Mouse (Mus musculus): Measurements from ENCODE around the gene Tmem131l. TPM values are rescaled to one million over a fixed set of nuclear protein-coding genes. Genes with fewer than 3 reads are reported as not detected.

Gene Tmem131l
- polyA plus RNA-seq, 1 experiment from 2014 or later = 26.1 TPM

GRCm38 (mm10) chr3:83859071-83859470 lies 180.9 kb downstream of the Tmem131l start:
- Histone ChIP-seq H3K27ac (no peak overlapping the region), H3K36me3 (no peaks in the 10 kb centered on the region), H3K27me3 (replicated peaks) (no peaks in the 10 kb centered on the region), H3K9ac (no peak overlapping the region), H3K9me3 (no peaks in the 10 kb centered on the region), H3K4me1 (replicated peaks) (0 out of 2 replicates have a peak, but pooled peaks cover 5% of the 10 kb centered on the region), H3K4me3 (replicated peaks) (no peak overlapping the region), H3K4me2 (replicated peaks) (no peak overlapping the region)
- no peak for ATAC-seq
- 91% methylated on average over 3 of the region's 3 CpGs for WGBS

- no peaks in the 10 kb centered on the region for H3K27me3 ChIP-seq (replicated peaks)
- WGBS = 83% methylated on average over 13 of the region's 13 CpGs
- no peak for ATAC-seq
- no peaks in the 10 kb centered on the region for H3K9me3 ChIP-seq
- no peaks in the 10 kb centered on the region for H3K36me3 ChIP-seq
- no peak overlapping the region for H3K9ac ChIP-seq
- no peak overlapping the region for H3K4me3 ChIP-seq (replicated peaks)
- no peak overlapping the region for H3K4me2 ChIP-seq (replicated peaks)
- H3K27ac ChIP-seq = no peak overlapping the region
- H3K4me1 ChIP-seq (replicated peaks) = no peaks in the 10 kb centered on the region
Measured at GRCm38 (mm10) chr3:83857621-83858020, 182.4 kb downstream of the Tmem131l start.

GRCm38 (mm10) chr3:83855643-83856042 lies 184.3 kb downstream of the Tmem131l start:
- no peak overlapping the region for H3K27ac ChIP-seq
- no peak overlapping the region for H3K4me2 ChIP-seq (replicated peaks)
- H3K4me3 ChIP-seq (replicated peaks) = no peak overlapping the region
- ATAC-seq = no peak
- no peaks in the 10 kb centered on the region for H3K4me1 ChIP-seq (replicated peaks)
- no peaks in the 10 kb centered on the region for H3K36me3 ChIP-seq
- 90% methylated on average over 5 of the region's 5 CpGs for WGBS
- H3K9me3 ChIP-seq = no peaks in the 10 kb centered on the region
- H3K27me3 ChIP-seq (replicated peaks) = no peaks in the 10 kb centered on the region
- H3K9ac ChIP-seq = no peak overlapping the region

GRCm38 (mm10) chr3:83849341-83849740 lies 190.6 kb downstream of the Tmem131l start:
- H3K4me1 ChIP-seq (replicated peaks) = no peaks in the 10 kb centered on the region
- 74% methylated on average over 2 of the region's 2 CpGs for WGBS
- ATAC-seq = no peak

More at GRCm38 (mm10) chr3:83849341-83849740, 190.6 kb downstream of the Tmem131l start:
- H3K9me3 ChIP-seq = no peaks in the 10 kb centered on the region
- no peaks in the 10 kb centered on the region for H3K27me3 ChIP-seq (replicated peaks)
- H3K27ac ChIP-seq = no peak overlapping the region
- no peak overlapping the region for H3K4me3 ChIP-seq (replicated peaks)
- H3K4me2 ChIP-seq (replicated peaks) = no peak overlapping the region
- no peak overlapping the region for H3K9ac ChIP-seq
- no peaks in the 10 kb centered on the region for H3K36me3 ChIP-seq

Other genes starting within 250 kb of the Tmem131l start
- gene Tlr2, start 198.4 kb downstream of the Tmem131l start, polyA plus RNA-seq (2015; fragmentation: Nextera tagmentation; extraction: Ambion mirVana) = 2.8 and 3.2 TPM in 2 replicates
- gene Mnd1, start 115.6 kb upstream of the Tmem131l start, polyA plus RNA-seq (2015; fragmentation: Nextera tagmentation; extraction: Ambion mirVana) = 10.6 and 12.0 TPM in 2 replicates
- gene Gm6525, start 133.9 kb upstream of the Tmem131l start, polyA plus RNA-seq (2015; fragmentation: Nextera tagmentation; extraction: Ambion mirVana) = 1.2 TPM in 2 replicates

Data from intestine, embryonic 15.5 days (tissue).